Mouse (Mus musculus): ENCODE measurements around the gene Nup210l. TPM values are rescaled to one million over a fixed set of nuclear protein-coding genes. Genes with fewer than 3 reads are reported as not detected.

Nup210l gene
- polyA plus RNA-seq, 1 experiment from 2014 or later: 0.16 TPM

DNA sequence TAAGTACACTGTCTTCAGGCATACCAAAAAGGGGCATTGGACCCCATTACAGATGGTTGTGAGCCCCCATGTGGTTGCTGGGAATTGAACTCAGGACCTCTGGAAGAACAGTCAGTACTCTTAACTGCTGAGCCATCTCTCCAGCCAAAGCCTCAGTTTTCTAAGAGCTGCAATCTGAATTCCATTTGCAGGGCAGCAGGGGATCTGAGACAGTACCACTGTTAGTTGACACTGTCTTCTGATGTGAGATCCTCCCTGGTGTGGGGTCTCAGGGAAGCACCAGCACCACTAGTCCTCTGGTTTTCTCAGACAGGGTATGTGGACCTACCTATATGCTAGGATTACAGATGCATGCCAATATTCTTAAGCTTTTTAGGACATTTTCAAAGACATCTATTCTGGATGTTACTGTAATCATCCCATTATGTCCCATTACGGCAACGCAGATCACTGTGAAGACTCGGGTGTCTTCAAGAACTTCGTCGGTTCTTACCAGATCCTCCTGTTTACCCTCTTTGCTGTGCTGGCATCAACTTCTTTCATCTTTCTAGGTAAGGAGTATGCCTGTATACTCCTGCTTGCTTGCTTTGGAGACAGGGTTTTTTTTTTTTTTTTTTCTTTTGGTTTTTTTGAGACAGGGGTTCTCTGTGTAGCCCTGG is 106.1 kb downstream of the Nup210l start:
- Histone ChIP-seq H3K27ac (ENCODE audit: low read length) (no peak overlapping the region), H3K36me3 (ENCODE audit: control insufficient read depth, insufficient read depth, low read length) (peaks cover 13% of the 10 kb centered on the region), H3K9ac (ENCODE audit: low read depth, low read length) (no peak overlapping the region), H3K4me1 (ENCODE audit: control insufficient read depth, insufficient read depth, low read length) (peaks cover 14% of the 10 kb centered on the region), H3K27me3 (replicated peaks; ENCODE audit: control insufficient read depth, insufficient read depth, low read length) (no peaks in the 10 kb centered on the region), H3K9me3 (ENCODE audit: control insufficient read depth, low read length) (no peaks in the 10 kb centered on the region), H3K4me3 (ENCODE audit: low read length) (no peak overlapping the region), H3K4me2 (ENCODE audit: low read depth, low read length) (no peak overlapping the region)
- 91% methylated on average over 5 of the region's 5 CpGs for WGBS
- no peak for ATAC-seq

DNA sequence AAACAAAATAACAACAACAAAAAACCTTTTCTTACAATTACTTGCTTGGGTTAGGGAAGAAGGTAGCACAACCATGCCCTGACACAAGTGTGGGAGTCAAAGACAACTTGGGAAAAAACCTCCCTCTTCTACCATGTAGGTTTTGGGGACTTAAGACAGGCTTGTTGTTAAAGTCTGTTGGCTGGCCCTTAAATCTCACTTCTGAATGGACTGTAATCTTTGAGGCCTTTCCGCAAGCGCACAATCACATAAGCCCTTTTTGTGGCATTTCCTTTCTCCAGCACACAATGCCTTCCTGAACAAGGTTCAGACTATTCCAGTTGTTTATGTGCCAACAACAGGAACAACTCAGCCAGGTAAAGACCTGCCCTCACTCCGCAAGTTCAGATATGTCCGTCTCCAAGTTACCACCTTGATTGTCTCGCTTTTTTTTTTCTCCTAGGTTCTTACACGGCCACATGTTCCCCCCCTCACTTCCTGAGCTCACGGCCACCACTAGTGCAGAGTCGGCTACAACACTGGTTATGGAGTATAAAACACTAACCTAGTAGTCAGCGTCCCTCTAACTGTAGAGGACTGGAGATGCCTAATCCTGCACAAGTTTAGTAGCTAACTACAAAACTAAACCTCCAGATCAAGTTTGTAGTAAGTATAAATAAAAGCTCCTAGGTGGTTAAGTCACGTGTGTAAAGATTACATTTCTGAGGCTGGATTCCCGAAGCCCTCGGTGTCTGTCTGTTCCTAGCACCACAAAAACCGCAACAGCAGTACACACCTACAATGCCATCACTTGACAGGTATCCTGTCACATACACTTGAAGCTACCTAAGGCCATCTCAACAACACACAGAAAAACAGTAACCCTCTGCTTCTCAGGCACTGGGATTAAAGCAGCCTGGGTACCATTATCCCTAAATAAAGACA is 107.8 kb downstream of the Nup210l start:
- peak overlapping the region; percentile 93 for H3K9ac ChIP-seq (ENCODE audit: low read depth, low read length)
- H3K4me3 ChIP-seq (ENCODE audit: low read length): peak overlapping the region; percentile 85
- 72% methylated on average over 13 of the region's 13 CpGs for WGBS
- peak overlapping the region; percentile 93 for H3K4me2 ChIP-seq (ENCODE audit: low read depth, low read length)
- no peak for ATAC-seq
- H3K9me3 ChIP-seq (ENCODE audit: control insufficient read depth, low read length): no peaks in the 10 kb centered on the region
- no peaks in the 10 kb centered on the region for H3K27me3 ChIP-seq (replicated peaks; ENCODE audit: control insufficient read depth, insufficient read depth, low read length)
- H3K4me1 ChIP-seq (ENCODE audit: control insufficient read depth, insufficient read depth, low read length): peaks cover 14% of the 10 kb centered on the region
- peaks cover 13% of the 10 kb centered on the region for H3K36me3 ChIP-seq (ENCODE audit: control insufficient read depth, insufficient read depth, low read length)
- no peak overlapping the region; the same call in 1 of the 2 replicates for H3K27ac ChIP-seq (ENCODE audit: low read length)

DNA sequence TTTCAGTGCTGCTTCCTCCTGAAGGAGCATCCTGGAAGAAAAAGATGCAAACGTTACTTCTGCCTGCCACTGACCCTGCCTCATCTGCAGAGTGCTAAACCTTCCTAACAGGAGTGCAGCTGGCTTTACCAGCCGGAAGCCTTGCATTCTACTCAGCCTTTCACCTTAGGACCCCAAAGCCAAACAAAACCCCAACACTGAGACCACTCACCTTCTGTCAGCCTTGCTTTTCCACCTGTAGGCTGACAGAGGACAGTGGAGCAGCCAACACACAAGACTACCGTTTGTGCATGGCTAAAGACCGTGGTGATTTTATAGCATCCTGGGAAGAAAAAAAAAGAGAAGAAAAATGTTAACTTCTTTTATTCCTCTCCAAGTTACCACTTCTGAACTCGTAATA is 108.8 kb downstream of the Nup210l start:
- H3K4me1 ChIP-seq (ENCODE audit: control insufficient read depth, insufficient read depth, low read length): peaks cover 14% of the 10 kb centered on the region
- H3K4me2 ChIP-seq (ENCODE audit: low read depth, low read length): peak overlapping the region; percentile 93
- no peak for ATAC-seq
- no peaks in the 10 kb centered on the region for H3K27me3 ChIP-seq (replicated peaks; ENCODE audit: control insufficient read depth, insufficient read depth, low read length)
- no peaks in the 10 kb centered on the region for H3K9me3 ChIP-seq (ENCODE audit: control insufficient read depth, low read length)
- peak overlapping the region; percentile 89; the same call in 1 of the 2 replicates for H3K27ac ChIP-seq (ENCODE audit: low read length)
- H3K36me3 ChIP-seq (ENCODE audit: control insufficient read depth, insufficient read depth, low read length): peaks cover 13% of the 10 kb centered on the region
- peak overlapping the region; percentile 85 for H3K4me3 ChIP-seq (ENCODE audit: low read length)
- 9% methylated on average over 5 of the region's 5 CpGs for WGBS
- H3K9ac ChIP-seq (ENCODE audit: low read depth, low read length): peak overlapping the region; percentile 93

DNA sequence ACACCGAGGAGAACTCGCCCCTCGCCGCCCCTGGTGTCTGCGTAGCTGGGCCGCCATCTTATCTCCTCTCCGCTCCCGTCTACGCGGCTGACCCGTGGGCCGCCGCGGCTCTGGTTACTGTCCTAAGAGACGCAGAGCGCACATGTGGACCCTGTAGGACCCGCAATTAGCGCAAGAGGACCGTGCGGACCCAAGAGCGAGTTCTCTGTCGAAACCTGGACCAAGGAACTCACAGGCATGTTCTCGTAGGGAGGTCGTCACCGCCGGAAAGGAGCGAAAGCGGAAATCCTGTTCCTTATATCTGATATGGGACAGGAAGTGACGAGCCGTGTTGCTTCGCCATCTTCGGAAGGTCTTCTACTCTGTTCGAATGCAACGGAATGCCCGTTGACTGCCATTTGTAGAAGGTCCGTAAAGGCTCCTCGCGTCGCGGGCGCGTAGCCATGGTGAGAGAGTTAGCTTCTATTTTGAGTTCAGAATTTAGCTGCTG is 109.5 kb downstream of the Nup210l start, which contains the start of the genes Rps27 and Rab13:
Rps27 (minus strand) TSS at position 275 of the 490 bp plus-strand sequence.
Rab13 (plus strand) TSS at position 319 of the 490 bp plus-strand sequence.
- ATAC-seq: peak; percentile 95
- Histone ChIP-seq H3K27me3 (replicated peaks; ENCODE audit: control insufficient read depth, insufficient read depth, low read length) (no peaks in the 10 kb centered on the region), H3K4me2 (ENCODE audit: low read depth, low read length) (peak within 1 kb of the TSS; percentile 93), H3K9ac (ENCODE audit: low read depth, low read length) (peak within 1 kb of the TSS; percentile 93), H3K9me3 (ENCODE audit: control insufficient read depth, low read length) (no peaks in the 10 kb centered on the region), H3K27ac (ENCODE audit: low read length) (peak within 1 kb of the TSS; percentile 89), H3K36me3 (ENCODE audit: control insufficient read depth, insufficient read depth, low read length) (peaks cover 7% of the 10 kb centered on the region), H3K4me1 (ENCODE audit: control insufficient read depth, insufficient read depth, low read length) (peaks cover 14% of the 10 kb centered on the region), H3K4me3 (ENCODE audit: low read length) (peak within 1 kb of the TSS; percentile 85)
- WGBS: under 1% methylated on average over 42 of the region's 42 CpGs

DNA sequence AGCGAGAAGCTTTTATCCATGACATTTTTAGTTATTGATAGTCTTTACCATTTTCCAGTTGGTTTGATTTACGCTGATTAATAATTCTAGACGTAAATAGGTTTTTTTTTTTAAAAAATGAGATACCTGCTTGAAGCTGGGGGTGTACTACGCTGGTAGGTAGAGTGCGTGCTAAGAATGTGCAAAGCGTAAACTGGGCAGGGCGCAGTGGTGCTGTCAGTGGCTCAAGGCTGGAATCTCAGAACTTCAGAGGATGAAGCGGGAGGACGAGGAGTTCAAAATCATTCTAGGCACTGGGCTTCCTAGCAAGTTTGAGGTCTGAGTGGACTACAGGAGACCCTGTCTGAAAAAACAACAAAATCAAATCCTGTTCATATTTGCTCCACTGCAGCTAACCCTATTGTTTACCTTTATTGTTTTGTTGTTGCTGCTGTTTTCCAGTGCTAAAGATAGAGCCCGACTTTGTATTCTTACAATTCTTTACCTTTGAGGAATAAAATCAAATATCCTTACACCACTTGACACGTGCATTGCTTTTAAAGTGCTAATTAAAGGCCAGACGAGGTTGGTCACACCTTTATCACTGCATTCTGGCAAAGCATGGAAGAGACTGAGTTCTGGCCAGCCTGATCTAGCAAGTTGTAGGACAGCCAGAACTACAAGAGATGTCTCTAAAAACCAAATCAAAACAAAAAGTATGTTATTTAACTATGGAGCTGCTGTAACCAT is 110.2 kb downstream of the Nup210l start:
- peak; percentile 66 for ATAC-seq
- H3K9ac ChIP-seq (ENCODE audit: low read depth, low read length): peak overlapping the region; percentile 46; the same call in 1 of the 2 replicates
- peak overlapping the region; percentile 43 for H3K4me2 ChIP-seq (ENCODE audit: low read depth, low read length)
- H3K27me3 ChIP-seq (replicated peaks; ENCODE audit: control insufficient read depth, insufficient read depth, low read length): no peaks in the 10 kb centered on the region
- no peak overlapping the region for H3K27ac ChIP-seq (ENCODE audit: low read length)
- H3K4me3 ChIP-seq (ENCODE audit: low read length): peak overlapping the region; percentile 85
- no peaks in the 10 kb centered on the region for H3K9me3 ChIP-seq (ENCODE audit: control insufficient read depth, low read length)
- peaks cover 14% of the 10 kb centered on the region for H3K4me1 ChIP-seq (ENCODE audit: control insufficient read depth, insufficient read depth, low read length)
- WGBS: 12% methylated on average over 12 of the region's 12 CpGs
- H3K36me3 ChIP-seq (ENCODE audit: control insufficient read depth, insufficient read depth, low read length): peaks cover 3% of the 10 kb centered on the region; the same call in 1 of the 2 replicates

DNA sequence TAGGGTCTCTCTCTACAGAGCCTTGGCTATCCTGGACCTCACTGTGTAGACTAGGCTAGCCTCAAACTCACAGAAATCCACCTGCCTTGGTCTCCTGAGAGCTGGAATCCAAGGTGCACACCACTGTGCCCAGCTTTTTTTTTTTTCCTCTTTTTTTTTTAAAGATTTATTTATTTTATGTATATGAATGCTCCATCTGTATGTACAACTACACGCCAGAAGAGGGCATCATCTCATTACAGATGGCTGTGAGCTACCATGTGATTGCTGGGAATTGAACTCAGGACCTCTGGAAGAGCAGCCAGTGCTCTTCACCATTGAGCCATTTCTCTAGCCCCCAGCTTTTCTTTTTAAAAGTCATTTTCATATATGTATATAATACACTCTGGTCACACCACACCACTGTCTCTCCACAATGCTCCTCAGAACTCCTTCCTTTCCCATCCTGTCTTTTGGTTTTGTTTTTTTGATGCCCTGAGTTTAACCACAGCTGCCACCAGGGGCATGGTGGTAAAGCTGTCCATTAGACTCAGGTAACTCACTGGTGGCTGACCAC is 112.0 kb downstream of the Nup210l start:
- Histone ChIP-seq H3K4me1 (ENCODE audit: control insufficient read depth, insufficient read depth, low read length) (peaks cover 14% of the 10 kb centered on the region), H3K4me3 (ENCODE audit: low read length) (no peak overlapping the region), H3K4me2 (ENCODE audit: low read depth, low read length) (no peak overlapping the region), H3K27me3 (replicated peaks; ENCODE audit: control insufficient read depth, insufficient read depth, low read length) (no peaks in the 10 kb centered on the region), H3K27ac (ENCODE audit: low read length) (no peak overlapping the region), H3K9me3 (ENCODE audit: control insufficient read depth, low read length) (no peaks in the 10 kb centered on the region), H3K36me3 (ENCODE audit: control insufficient read depth, insufficient read depth, low read length) (no peaks in the 10 kb centered on the region), H3K9ac (ENCODE audit: low read depth, low read length) (no peak overlapping the region)
- 48% methylated on average over 1 of the region's 1 CpGs for WGBS
- no peak for ATAC-seq

DNA sequence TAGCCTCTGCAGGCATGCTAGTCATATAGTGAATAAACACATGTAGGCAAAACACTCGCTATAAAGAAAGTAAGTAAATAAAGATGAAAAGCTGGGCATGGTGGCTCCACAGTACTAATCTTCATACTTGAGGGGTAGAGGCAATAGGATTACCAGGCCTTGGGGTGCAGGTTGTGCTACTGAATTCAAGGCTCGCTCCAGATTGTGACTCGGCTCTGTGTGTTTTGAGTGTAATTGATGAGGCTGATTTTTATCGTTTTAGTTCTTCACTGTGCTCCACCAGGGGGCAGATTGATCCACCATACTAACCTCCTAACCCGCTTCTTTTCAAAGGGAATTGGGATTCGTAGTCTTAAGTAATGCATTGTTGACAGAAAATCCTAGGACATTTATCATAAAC is 116.2 kb downstream of the Nup210l start:
- peak overlapping the region; percentile 86 for H3K27ac ChIP-seq (ENCODE audit: low read length)
- peak overlapping the region; percentile 76; the same call in 1 of the 2 replicates for H3K9ac ChIP-seq (ENCODE audit: low read depth, low read length)
- WGBS: 9% methylated on average over 6 of the region's 6 CpGs
- peaks cover 2% of the 10 kb centered on the region; the same call in 1 of the 2 replicates for H3K36me3 ChIP-seq (ENCODE audit: control insufficient read depth, insufficient read depth, low read length)
- peak overlapping the region; percentile 61 for H3K4me3 ChIP-seq (ENCODE audit: low read length)
- H3K4me2 ChIP-seq (ENCODE audit: low read depth, low read length): peak overlapping the region; percentile 83
- H3K9me3 ChIP-seq (ENCODE audit: control insufficient read depth, low read length): no peaks in the 10 kb centered on the region
- no peaks in the 10 kb centered on the region for H3K27me3 ChIP-seq (replicated peaks; ENCODE audit: control insufficient read depth, insufficient read depth, low read length)
- ATAC-seq: peak; percentile 57
- H3K4me1 ChIP-seq (ENCODE audit: control insufficient read depth, insufficient read depth, low read length): no peaks in the 10 kb centered on the region

DNA sequence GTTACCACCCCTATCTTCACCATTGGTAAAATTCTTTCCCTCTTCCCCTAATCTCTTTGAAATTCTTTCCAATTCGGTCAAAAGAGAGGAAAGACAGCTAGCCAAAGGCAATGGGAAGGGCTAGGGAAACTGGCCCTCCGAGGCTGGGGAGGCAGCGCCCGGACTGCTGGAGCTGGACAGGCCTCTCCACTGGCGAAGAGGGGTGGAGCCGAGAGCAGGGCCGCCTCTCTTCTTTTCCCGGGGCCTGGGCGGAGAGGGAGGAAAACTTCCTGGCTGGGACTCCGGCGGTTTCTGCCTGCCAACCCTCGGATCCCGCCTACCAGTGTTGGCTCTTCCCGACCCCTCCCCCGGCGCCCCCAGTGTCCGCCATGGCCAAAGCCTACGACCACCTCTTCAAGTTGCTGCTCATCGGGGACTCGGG is 116.6 kb downstream of the Nup210l start:
- peak overlapping the region; percentile 86 for H3K27ac ChIP-seq (ENCODE audit: low read length)
- H3K27me3 ChIP-seq (replicated peaks; ENCODE audit: control insufficient read depth, insufficient read depth, low read length): no peaks in the 10 kb centered on the region
- no peaks in the 10 kb centered on the region for H3K4me1 ChIP-seq (ENCODE audit: control insufficient read depth, insufficient read depth, low read length)
- WGBS: 1% methylated on average over 18 of the region's 20 CpGs
- peak; percentile 93 for ATAC-seq
- peak overlapping the region; percentile 76 for H3K9ac ChIP-seq (ENCODE audit: low read depth, low read length)
- H3K4me2 ChIP-seq (ENCODE audit: low read depth, low read length): peak overlapping the region; percentile 83
- H3K9me3 ChIP-seq (ENCODE audit: control insufficient read depth, low read length): no peaks in the 10 kb centered on the region
- H3K36me3 ChIP-seq (ENCODE audit: control insufficient read depth, insufficient read depth, low read length): peaks cover 2% of the 10 kb centered on the region; the same call in 1 of the 2 replicates
- peak overlapping the region; percentile 61 for H3K4me3 ChIP-seq (ENCODE audit: low read length)

Data from intestine, embryonic 16.5 days (tissue).